Comparison of ENCODE assay signal across 9 mouse cellular contexts in genomic region chr15:12700367-12700766, GRCm38 (mm10). TPM values are rescaled to one million over a fixed set of nuclear protein-coding genes. Genes with fewer than 3 reads are reported as not detected.
DNase-seq lines count a peak whose midpoint lies in the region; ATAC-seq and TF ChIP-seq lines count a peak whose summit lies in the region.
"Had no signal": no experiment of that assay in that cellular context is flagged by ENCODE, and none has a peak within 500 bp of the region (broad histone marks: within the 10 kb centered on the region; RNA-seq: fewer than 3 reads in every experiment).

No protein-coding gene starts in this region.

- DNase-seq in forebrain, embryonic 14.5 days (ENCODE audit: low spot score), result peak; percentile 18
- DNase-seq in forebrain, embryonic 10.5 days (ENCODE audit: extremely low spot score, low spot score), result no peak
- peak; percentile 8 for DNase-seq in 3T3-L1 (ENCODE audit: low read depth, low spot score)
- peak; percentile 70 to 81 for DNase-seq in cerebellum, adult 2 months
- DNase-seq in B cell, adult 2 months, result no peak
- DNase-seq in urinary bladder, postnatal 25 days (ENCODE audit: low spot score), result no peak

- peak; percentile 19; the same call in 1 of the 2 replicates for TF ChIP-seq CTCF in cerebellum, adult 2 months (IDR thresholded peaks at IDR 0.05; ENCODE audit: borderline replicate concordance, insufficient read depth, low read depth, low read length)

- H3K36me3 ChIP-seq in forebrain, embryonic 14.5 days (ENCODE audit: control insufficient read depth, insufficient read depth, low read length), result no peaks in the 10 kb centered on the region
- H3K36me3 ChIP-seq in forebrain, embryonic 10.5 days (replicated peaks), result no peaks in the 10 kb centered on the region
- H3K36me3 ChIP-seq in heart, embryonic 12.5 days, result no peaks in the 10 kb centered on the region
- H3K36me3 ChIP-seq in kidney, embryonic 14.5 days (ENCODE audit: control insufficient read depth, insufficient read depth, low read length), result no peaks in the 10 kb centered on the region
- H3K36me3 ChIP-seq: limb, embryonic 13.5 days had no signal

- 56% methylated on average over 9 of the region's 9 CpGs for WGBS in forebrain, embryonic 14.5 days
- WGBS in forebrain, embryonic 10.5 days, result 59% methylated on average over 9 of the region's 9 CpGs
- 6% methylated on average over 9 of the region's 9 CpGs for WGBS in cerebellum, adult 2 months
- WGBS in heart, embryonic 12.5 days, result 39% methylated on average over 9 of the region's 9 CpGs
- 49% methylated on average over 9 of the region's 9 CpGs for WGBS in kidney, embryonic 14.5 days

- no peaks in the 10 kb centered on the region for H3K27me3 ChIP-seq in forebrain, embryonic 14.5 days (replicated peaks; ENCODE audit: control insufficient read depth, insufficient read depth, low read length)
- no peaks in the 10 kb centered on the region for H3K27me3 ChIP-seq in forebrain, embryonic 10.5 days (ENCODE audit: poor library complexity, severe bottlenecking)
- no peaks in the 10 kb centered on the region; the same call in 1 of the 2 replicates for H3K27me3 ChIP-seq in cerebellum, adult 2 months (ENCODE audit: control insufficient read depth, insufficient read depth, low read length)
- 0 out of 2 replicates have a peak, but pooled peaks cover 3% of the 10 kb centered on the region for H3K27me3 ChIP-seq in heart, embryonic 12.5 days (replicated peaks)
- no peaks in the 10 kb centered on the region for H3K27me3 ChIP-seq in kidney, embryonic 14.5 days (ENCODE audit: control insufficient read depth, insufficient read depth, low read length)

- 0 out of 2 replicates have a peak, but pooled peaks have one; percentile 23 for ATAC-seq in forebrain, embryonic 14.5 days
- 0 out of 2 replicates have a peak, but pooled peaks have one; percentile 18 for ATAC-seq in heart, embryonic 12.5 days (ENCODE audit: insufficient number of reproducible peaks, low FRiP score)
- ATAC-seq in kidney, embryonic 14.5 days (ENCODE audit: low FRiP score, low TSS enrichment), result no peak

- peaks cover 4% of the 10 kb centered on the region; the same call in 1 of the 2 replicates for H3K4me1 ChIP-seq in forebrain, embryonic 14.5 days (ENCODE audit: control insufficient read depth, insufficient read depth, low read length)
- peaks cover 31% of the 10 kb centered on the region for H3K4me1 ChIP-seq in forebrain, embryonic 10.5 days
- peaks cover 4% of the 10 kb centered on the region; the same call in 1 of the 2 replicates for H3K4me1 ChIP-seq in cerebellum, adult 2 months (ENCODE audit: control insufficient read depth, insufficient read depth, low read length)
- H3K4me1 ChIP-seq in heart, embryonic 12.5 days (replicated peaks), result no peaks in the 10 kb centered on the region
- 0 out of 2 replicates have a peak, but pooled peaks cover 3% of the 10 kb centered on the region for H3K4me1 ChIP-seq in kidney, embryonic 14.5 days (ENCODE audit: control insufficient read depth, insufficient read depth, low read length)

- H3K27ac ChIP-seq in forebrain, embryonic 14.5 days (ENCODE audit: low read depth, low read length), result no peak overlapping the region
- H3K27ac ChIP-seq in forebrain, embryonic 10.5 days, result no peak overlapping the region
- H3K27ac ChIP-seq in cerebellum, adult 2 months (ENCODE audit: insufficient read depth, low read length), result no peak overlapping the region
- H3K27ac ChIP-seq in heart, embryonic 12.5 days (ENCODE audit: poor library complexity, severe bottlenecking), result no peak overlapping the region
- H3K27ac ChIP-seq in kidney, embryonic 14.5 days (ENCODE audit: low read depth, low read length), result no peak overlapping the region
- H3K27ac ChIP-seq: limb, embryonic 13.5 days had no signal

- H3K9me3 ChIP-seq in forebrain, embryonic 14.5 days (replicated peaks; ENCODE audit: control insufficient read depth, low read length), result no peaks in the 10 kb centered on the region
- no peaks in the 10 kb centered on the region for H3K9me3 ChIP-seq in forebrain, embryonic 10.5 days
- H3K9me3 ChIP-seq in heart, embryonic 12.5 days (replicated peaks), result no peaks in the 10 kb centered on the region
- no peaks in the 10 kb centered on the region for H3K9me3 ChIP-seq in kidney, embryonic 14.5 days (ENCODE audit: control insufficient read depth, low read length)
- H3K9me3 ChIP-seq: limb, embryonic 13.5 days had no signal

- H3K9ac ChIP-seq in forebrain, embryonic 14.5 days (ENCODE audit: low read length), result no peak overlapping the region
- no peak overlapping the region for H3K9ac ChIP-seq in heart, embryonic 12.5 days
- H3K9ac ChIP-seq in kidney, embryonic 14.5 days (ENCODE audit: low read depth, low read length), result no peak overlapping the region
- H3K9ac ChIP-seq: limb, embryonic 13.5 days had no signal

- H3K4me2 ChIP-seq in forebrain, embryonic 14.5 days (ENCODE audit: low read length), result no peak overlapping the region
- no peak overlapping the region for H3K4me2 ChIP-seq in heart, embryonic 12.5 days
- H3K4me2 ChIP-seq in kidney, embryonic 14.5 days (replicated peaks; ENCODE audit: low read depth, low read length), result no peak overlapping the region
- H3K4me2 ChIP-seq: limb, embryonic 13.5 days had no signal

- TF ChIP-seq POLR2A in cerebellum, adult 2 months (IDR thresholded peaks at IDR 0.05; ENCODE audit: borderline replicate concordance, insufficient read depth, low read length), result no peak

- no peak overlapping the region for H3K4me3 ChIP-seq in forebrain, embryonic 14.5 days (ENCODE audit: low read depth, low read length)
- H3K4me3 ChIP-seq in forebrain, embryonic 10.5 days, result no peak overlapping the region
- no peak overlapping the region for H3K4me3 ChIP-seq in cerebellum, adult 2 months (replicated peaks; ENCODE audit: insufficient read depth, low read depth, low read length)
- no peak overlapping the region for H3K4me3 ChIP-seq in heart, embryonic 12.5 days
- H3K4me3 ChIP-seq in kidney, embryonic 14.5 days (ENCODE audit: low read length), result no peak overlapping the region
- H3K4me3 ChIP-seq: limb, embryonic 13.5 days had no signal

RNA-seq across cellular contexts. Expression of gene Pdzd2, which starts 39.4 kb away (rescaled TPM):
- 3.3 and 5.0 TPM in 2 replicates for polyA plus RNA-seq in forebrain, embryonic 14.5 days (2014; fragmentation: Nextera tagmentation; extraction: Ambion mirVana)
- polyA plus RNA-seq in forebrain, embryonic 10.5 days (2016; fragmentation: Nextera tagmentation; extraction: Ambion mirVana), result 4.7 and 4.9 TPM in 2 replicates
- 5.3 and 6.3 TPM in 2 replicates for polyA plus RNA-seq in cerebellum, adult 2 months (2012; rRNA removed)
- 14.2 and 14.4 TPM in 2 replicates for polyA plus RNA-seq in heart, embryonic 12.5 days (2016; fragmentation: Nextera tagmentation; extraction: Ambion mirVana)
- polyA plus RNA-seq in kidney, embryonic 14.5 days (2014; fragmentation: Nextera tagmentation; extraction: Ambion mirVana), result 36.5 and 43.7 TPM in 2 replicates

Comparison
In these comparisons a context has a peak if more than half of its experiments do, and no peak if none do; other contexts are left out.
1. DNase-seq: peak in forebrain, embryonic 14.5 days (single experiment), 3T3-L1 (single experiment) and cerebellum, adult 2 months (2 of 2); none in forebrain, embryonic 10.5 days (single experiment), B cell, adult 2 months (0 of 2) and urinary bladder, postnatal 25 days (single experiment).